Mouse (Mus musculus): Measurements from ENCODE around the gene Lonp2. TPM values are rescaled to one million over a fixed set of nuclear protein-coding genes. Genes with fewer than 3 reads are reported as not detected.

The Lonp2 gene
- 105 TPM for polyA plus RNA-seq (2014; fragmentation: Illumina TruSeq; extraction: RNeasy Lipid Tissue Mini Kit (QIAGEN cat#74804); ENCODE audit: low read depth, low replicate concordance)

GRCm38 (mm10) chr8:86623911-86624731 is at the start of gene Lonp2:
Gene Lonp2, plus strand, starts transcription at chr8:86624043.

DNA sequence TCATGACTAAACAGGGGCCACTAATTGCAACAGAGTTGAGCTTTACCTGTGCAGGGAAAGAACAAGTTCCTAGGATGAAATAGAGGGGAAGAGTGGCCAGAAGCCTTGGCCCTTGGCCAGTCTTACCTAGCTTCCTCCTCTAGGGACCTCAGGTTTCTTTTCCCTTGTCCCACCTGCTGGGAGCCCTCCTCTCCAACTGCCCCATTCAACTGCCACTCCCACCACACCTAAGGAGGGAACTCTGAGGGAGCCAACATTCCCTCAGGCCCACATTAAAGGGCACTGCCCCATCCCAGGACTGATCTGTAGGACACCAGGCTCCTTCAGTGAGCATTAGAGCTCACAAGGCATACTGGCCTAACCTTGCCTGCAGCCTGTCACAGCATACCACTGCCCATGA is 43.4 kb upstream of the Lonp2 start, which contains the start of gene Abcc12:
Gene Abcc12 (minus strand): TSS at position 229 of the 400 bp plus-strand sequence.

DNA sequence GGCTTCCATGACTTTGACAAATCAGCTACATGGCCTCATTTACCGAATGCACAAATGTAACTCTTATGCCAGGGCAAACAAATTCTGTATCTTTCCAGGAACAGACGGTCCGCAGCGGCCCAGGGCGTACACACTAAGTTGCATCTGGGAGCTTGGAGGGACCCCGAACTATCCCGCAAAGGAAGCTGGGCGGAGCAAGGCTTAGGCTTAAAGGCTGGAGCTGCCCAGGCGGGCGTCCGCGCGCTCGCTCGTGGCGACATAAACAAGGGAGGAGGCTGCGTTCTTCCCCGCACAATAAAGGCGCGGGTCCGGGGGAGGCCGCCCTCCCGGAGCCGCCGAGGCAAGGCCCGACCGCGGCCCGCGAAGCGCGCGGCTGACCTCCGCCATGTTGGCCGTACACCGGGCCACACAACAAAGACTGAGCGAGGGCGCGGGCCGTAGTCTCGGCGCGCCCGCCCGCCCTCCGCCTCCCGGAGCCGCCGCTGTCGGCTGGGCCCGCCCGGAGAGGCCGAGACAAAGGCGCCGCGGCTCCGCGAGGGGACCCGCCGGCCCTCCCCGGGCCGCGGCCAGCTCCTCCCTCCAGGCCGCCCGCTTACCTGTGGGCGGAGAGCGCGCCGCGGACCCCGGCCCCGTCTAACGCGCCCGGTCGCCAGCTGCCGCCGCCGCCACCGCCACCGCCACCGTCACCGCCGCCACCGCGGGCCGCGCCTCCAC is 121.5 kb downstream of the Lonp2 start, which contains the start of the genes Gm10638 and Siah1a:
Gene Gm10638 (plus strand): TSS at position 479 of the 714 bp plus-strand sequence.
Gene Siah1a (minus strand): TSS at position 714 of the 714 bp plus-strand sequence.

Other genes with a start within 250 kb of the Lonp2 start
- not detected for gene Abcc12, start 43.4 kb upstream of the Lonp2 start, polyA plus RNA-seq (2014; fragmentation: Illumina TruSeq; extraction: RNeasy Lipid Tissue Mini Kit (QIAGEN cat#74804); ENCODE audit: low read depth, low replicate concordance)
- not detected for gene Gm10638, start 121.7 kb downstream of the Lonp2 start, polyA plus RNA-seq (2014; fragmentation: Illumina TruSeq; extraction: RNeasy Lipid Tissue Mini Kit (QIAGEN cat#74804); ENCODE audit: low read depth, low replicate concordance)
- 34.2 TPM for gene Siah1a, start 121.9 kb downstream of the Lonp2 start, polyA plus RNA-seq (2014; fragmentation: Illumina TruSeq; extraction: RNeasy Lipid Tissue Mini Kit (QIAGEN cat#74804); ENCODE audit: low read depth, low replicate concordance)

Measured in kidney, adult 10 weeks (tissue).